Mouse (Mus musculus) frontal cortex, postnatal 10 days (tissue): ENCODE results near the gene Gm10401.

Source experiments
- DNase-seq, 2 experiments: peaks; one replicate each; pipeline ENCODE4 v3.0.0; 2022; ENCODE audit warnings: low spot score in 2 of 2, mixed read lengths in 1 of 2

The Gm10401 gene

GRCm38 (mm10) chr5:115070457-115070856 is 27.6 kb downstream of the Gm10401 start:
- no peak for DNase-seq

GRCm38 (mm10) chr5:115069611-115070010 is 28.5 kb downstream of the Gm10401 start:
- DNase-seq = no peak

- DNase-seq = no peak
Observed at GRCm38 (mm10) chr5:115068671-115069421, 29.2 kb downstream of the Gm10401 start.

- DNase-seq = no peak
Observed at GRCm38 (mm10) chr5:115066245-115066644, 31.9 kb downstream of the Gm10401 start.

- no peak for DNase-seq
Observed at GRCm38 (mm10) chr5:115063391-115063790, 34.7 kb downstream of the Gm10401 start.

GRCm38 (mm10) chr5:115062566-115062965 is 35.5 kb downstream of the Gm10401 start:
- no peak for DNase-seq

- no peak for DNase-seq
Observed at GRCm38 (mm10) chr5:115060977-115061376, 37.1 kb downstream of the Gm10401 start.

- no peak for DNase-seq
Observed at GRCm38 (mm10) chr5:115060067-115060695, 37.9 kb downstream of the Gm10401 start.

GRCm38 (mm10) chr5:115058584-115059297 is 39.4 kb downstream of the Gm10401 start:
- DNase-seq = no peak

GRCm38 (mm10) chr5:115057153-115057552 is 40.9 kb downstream of the Gm10401 start:
- DNase-seq = no peak

- no peak for DNase-seq
Observed at GRCm38 (mm10) chr5:115055418-115055817, 42.7 kb downstream of the Gm10401 start.

- DNase-seq = no peak
Observed at GRCm38 (mm10) chr5:115053791-115054396, 44.2 kb downstream of the Gm10401 start.

GRCm38 (mm10) chr5:115052546-115052945 is 45.5 kb downstream of the Gm10401 start:
- DNase-seq = no peak

GRCm38 (mm10) chr5:115050776-115051175 is 47.3 kb downstream of the Gm10401 start:
- no peak for DNase-seq

- no peak for DNase-seq
Observed at GRCm38 (mm10) chr5:115049692-115050091, 48.4 kb downstream of the Gm10401 start.
